Mouse (Mus musculus): Measurements from ENCODE around the gene Fhit. TPM values are rescaled to one million over a fixed set of nuclear protein-coding genes. Genes with fewer than 3 reads are reported as not detected.

Gene Fhit
- polyA plus RNA-seq, 1 experiment from 2014 or later = 4.5 TPM

GRCm38 (mm10) chr14:10129088-10129487, 1032.7 kb downstream of the Fhit start:
- WGBS = 83% methylated on average over 7 of the region's 7 CpGs
- H3K4me1 ChIP-seq (ENCODE audit: control insufficient read depth, insufficient read depth, low read length) = no peaks in the 10 kb centered on the region

GRCm38 (mm10) chr14:10126536-10126935, 1035.3 kb downstream of the Fhit start:
- H3K9me3 ChIP-seq (ENCODE audit: control insufficient read depth, low read length) = no peaks in the 10 kb centered on the region
- DNase-seq (ENCODE audit: low spot score) = no peak
- H3K27me3 ChIP-seq (ENCODE audit: control insufficient read depth, insufficient read depth, low read length) = no peaks in the 10 kb centered on the region
- H3K4me1 ChIP-seq (ENCODE audit: control insufficient read depth, insufficient read depth, low read length) = no peaks in the 10 kb centered on the region
- no peak overlapping the region for H3K27ac ChIP-seq (ENCODE audit: low read depth, low read length)
- H3K9ac ChIP-seq (ENCODE audit: low read length) = no peak overlapping the region
- H3K36me3 ChIP-seq (ENCODE audit: control insufficient read depth, insufficient read depth, low read length) = no peaks in the 10 kb centered on the region
- no peak for ATAC-seq (ENCODE audit: insufficient read depth, low FRiP score, low TSS enrichment)
- H3K4me2 ChIP-seq (ENCODE audit: low read depth) = no peak overlapping the region
- no peak overlapping the region for H3K4me3 ChIP-seq (ENCODE audit: low read depth, low read length)

More at GRCm38 (mm10) chr14:10129088-10129487, 1032.7 kb downstream of the Fhit start:
- H3K4me2 ChIP-seq (ENCODE audit: low read depth) = no peak overlapping the region
- H3K9ac ChIP-seq (ENCODE audit: low read length) = no peak overlapping the region
- ATAC-seq (ENCODE audit: insufficient read depth, low FRiP score, low TSS enrichment) = no peak
- no peaks in the 10 kb centered on the region for H3K36me3 ChIP-seq (ENCODE audit: control insufficient read depth, insufficient read depth, low read length)
- H3K27ac ChIP-seq (ENCODE audit: low read depth, low read length) = no peak overlapping the region
- DNase-seq (ENCODE audit: low spot score) = no peak
- no peak overlapping the region for H3K4me3 ChIP-seq (ENCODE audit: low read depth, low read length)
- H3K27me3 ChIP-seq (ENCODE audit: control insufficient read depth, insufficient read depth, low read length) = no peaks in the 10 kb centered on the region
- H3K9me3 ChIP-seq (ENCODE audit: control insufficient read depth, low read length) = no peaks in the 10 kb centered on the region

- Histone ChIP-seq H3K4me3 (ENCODE audit: low read depth, low read length) (no peak overlapping the region), H3K4me1 (ENCODE audit: control insufficient read depth, insufficient read depth, low read length) (no peaks in the 10 kb centered on the region), H3K4me2 (ENCODE audit: low read depth) (no peak overlapping the region), H3K36me3 (ENCODE audit: control insufficient read depth, insufficient read depth, low read length) (no peaks in the 10 kb centered on the region), H3K9ac (ENCODE audit: low read length) (no peak overlapping the region), H3K27me3 (ENCODE audit: control insufficient read depth, insufficient read depth, low read length) (no peaks in the 10 kb centered on the region), H3K9me3 (ENCODE audit: control insufficient read depth, low read length) (no peaks in the 10 kb centered on the region), H3K27ac (ENCODE audit: low read depth, low read length) (no peak overlapping the region)
- 85% methylated on average over 4 of the region's 4 CpGs for WGBS
- DNase-seq (ENCODE audit: low spot score) (no peak), ATAC-seq (ENCODE audit: insufficient read depth, low FRiP score, low TSS enrichment) (no peak)
Observed at GRCm38 (mm10) chr14:10122176-10122575, 1039.7 kb downstream of the Fhit start.

GRCm38 (mm10) chr14:10096236-10096635, 1065.6 kb downstream of the Fhit start:
- ATAC-seq (ENCODE audit: insufficient read depth, low FRiP score, low TSS enrichment) = no peak
- H3K9me3 ChIP-seq (ENCODE audit: control insufficient read depth, low read length) = no peaks in the 10 kb centered on the region
- WGBS = 87% methylated on average over 2 of the region's 2 CpGs
- no peak overlapping the region for H3K4me3 ChIP-seq (ENCODE audit: low read depth, low read length)
- H3K4me2 ChIP-seq (ENCODE audit: low read depth) = no peak overlapping the region
- no peaks in the 10 kb centered on the region for H3K36me3 ChIP-seq (ENCODE audit: control insufficient read depth, insufficient read depth, low read length)
- H3K9ac ChIP-seq (ENCODE audit: low read length) = no peak overlapping the region
- H3K4me1 ChIP-seq (ENCODE audit: control insufficient read depth, insufficient read depth, low read length) = no peaks in the 10 kb centered on the region
- no peak for DNase-seq (ENCODE audit: low spot score)
- no peaks in the 10 kb centered on the region for H3K27me3 ChIP-seq (ENCODE audit: control insufficient read depth, insufficient read depth, low read length)
- no peak overlapping the region for H3K27ac ChIP-seq (ENCODE audit: low read depth, low read length)

- no peak overlapping the region for H3K27ac ChIP-seq (ENCODE audit: low read depth, low read length)
- no peak overlapping the region for H3K4me3 ChIP-seq (ENCODE audit: low read depth, low read length)
- H3K4me2 ChIP-seq (ENCODE audit: low read depth) = no peak overlapping the region
- 91% methylated on average over 3 of the region's 3 CpGs for WGBS
- H3K36me3 ChIP-seq (ENCODE audit: control insufficient read depth, insufficient read depth, low read length) = no peaks in the 10 kb centered on the region
- no peaks in the 10 kb centered on the region for H3K4me1 ChIP-seq (ENCODE audit: control insufficient read depth, insufficient read depth, low read length)
- ATAC-seq (ENCODE audit: insufficient read depth, low FRiP score, low TSS enrichment) = no peak
- no peaks in the 10 kb centered on the region for H3K27me3 ChIP-seq (ENCODE audit: control insufficient read depth, insufficient read depth, low read length)
- no peak for DNase-seq (ENCODE audit: low spot score)
- H3K9me3 ChIP-seq (ENCODE audit: control insufficient read depth, low read length) = no peaks in the 10 kb centered on the region
- no peak overlapping the region for H3K9ac ChIP-seq (ENCODE audit: low read length)
Observed at GRCm38 (mm10) chr14:10079062-10079461, 1082.8 kb downstream of the Fhit start.

GRCm38 (mm10) chr14:10049947-10050346, 1111.9 kb downstream of the Fhit start:
- no peak overlapping the region for H3K4me2 ChIP-seq (ENCODE audit: low read depth)
- no peaks in the 10 kb centered on the region for H3K4me1 ChIP-seq (ENCODE audit: control insufficient read depth, insufficient read depth, low read length)
- 89% methylated on average over 3 of the region's 3 CpGs for WGBS
- no peaks in the 10 kb centered on the region for H3K9me3 ChIP-seq (ENCODE audit: control insufficient read depth, low read length)
- no peak for ATAC-seq (ENCODE audit: insufficient read depth, low FRiP score, low TSS enrichment)
- no peak overlapping the region for H3K4me3 ChIP-seq (ENCODE audit: low read depth, low read length)
- H3K27ac ChIP-seq (ENCODE audit: low read depth, low read length) = no peak overlapping the region
- no peak overlapping the region for H3K9ac ChIP-seq (ENCODE audit: low read length)
- no peak for DNase-seq (ENCODE audit: low spot score)
- H3K36me3 ChIP-seq (ENCODE audit: control insufficient read depth, insufficient read depth, low read length) = no peaks in the 10 kb centered on the region
- H3K27me3 ChIP-seq (ENCODE audit: control insufficient read depth, insufficient read depth, low read length) = no peaks in the 10 kb centered on the region

- Histone ChIP-seq H3K9ac (ENCODE audit: low read length) (no peak overlapping the region), H3K4me1 (ENCODE audit: control insufficient read depth, insufficient read depth, low read length) (no peaks in the 10 kb centered on the region), H3K9me3 (ENCODE audit: control insufficient read depth, low read length) (no peaks in the 10 kb centered on the region), H3K4me2 (ENCODE audit: low read depth) (no peak overlapping the region), H3K4me3 (ENCODE audit: low read depth, low read length) (no peak overlapping the region), H3K36me3 (ENCODE audit: control insufficient read depth, insufficient read depth, low read length) (no peaks in the 10 kb centered on the region), H3K27me3 (ENCODE audit: control insufficient read depth, insufficient read depth, low read length) (no peaks in the 10 kb centered on the region), H3K27ac (ENCODE audit: low read depth, low read length) (no peak overlapping the region)
- ATAC-seq (ENCODE audit: insufficient read depth, low FRiP score, low TSS enrichment) = no peak
- no peak for DNase-seq (ENCODE audit: low spot score)
- 91% methylated on average over 2 of the region's 2 CpGs for WGBS
Observed at GRCm38 (mm10) chr14:10047123-10047783, 1114.6 kb downstream of the Fhit start.

- Histone ChIP-seq H3K4me2 (ENCODE audit: low read depth) (no peak overlapping the region), H3K4me3 (ENCODE audit: low read depth, low read length) (no peak overlapping the region), H3K27ac (ENCODE audit: low read depth, low read length) (no peak overlapping the region), H3K9me3 (ENCODE audit: control insufficient read depth, low read length) (no peaks in the 10 kb centered on the region), H3K9ac (ENCODE audit: low read length) (no peak overlapping the region), H3K4me1 (ENCODE audit: control insufficient read depth, insufficient read depth, low read length) (no peaks in the 10 kb centered on the region), H3K36me3 (ENCODE audit: control insufficient read depth, insufficient read depth, low read length) (no peaks in the 10 kb centered on the region), H3K27me3 (ENCODE audit: control insufficient read depth, insufficient read depth, low read length) (no peaks in the 10 kb centered on the region)
- DNase-seq (ENCODE audit: low spot score) = peak; percentile 21
- no peak for ATAC-seq (ENCODE audit: insufficient read depth, low FRiP score, low TSS enrichment)
- WGBS = 27% methylated on average over 7 of the region's 7 CpGs
Observed at GRCm38 (mm10) chr14:10046336-10047122, 1115.3 kb downstream of the Fhit start.

GRCm38 (mm10) chr14:10038021-10038420, 1123.8 kb downstream of the Fhit start:
- H3K27me3 ChIP-seq (ENCODE audit: control insufficient read depth, insufficient read depth, low read length) = no peaks in the 10 kb centered on the region
- no peak for ATAC-seq (ENCODE audit: insufficient read depth, low FRiP score, low TSS enrichment)
- no peaks in the 10 kb centered on the region for H3K36me3 ChIP-seq (ENCODE audit: control insufficient read depth, insufficient read depth, low read length)

More at GRCm38 (mm10) chr14:10038021-10038420, 1123.8 kb downstream of the Fhit start:
- H3K4me3 ChIP-seq (ENCODE audit: low read depth, low read length) = no peak overlapping the region
- no peaks in the 10 kb centered on the region for H3K9me3 ChIP-seq (ENCODE audit: control insufficient read depth, low read length)
- no peak overlapping the region for H3K27ac ChIP-seq (ENCODE audit: low read depth, low read length)
- H3K9ac ChIP-seq (ENCODE audit: low read length) = no peak overlapping the region
- no peak overlapping the region for H3K4me2 ChIP-seq (ENCODE audit: low read depth)
- WGBS = 91% methylated on average over 6 of the region's 6 CpGs
- H3K4me1 ChIP-seq (ENCODE audit: control insufficient read depth, insufficient read depth, low read length) = 0 out of 2 replicates have a peak, but pooled peaks cover 2% of the 10 kb centered on the region
- no peak for DNase-seq (ENCODE audit: low spot score)
